Mouse (Mus musculus): Measurements from ENCODE around the gene Olfr1028. TPM values are rescaled to one million over a fixed set of nuclear protein-coding genes. Genes with fewer than 3 reads are reported as not detected.

The Olfr1028 gene
- not detected for polyA plus RNA-seq (2017; shearing (Covaris generic))

DNA sequence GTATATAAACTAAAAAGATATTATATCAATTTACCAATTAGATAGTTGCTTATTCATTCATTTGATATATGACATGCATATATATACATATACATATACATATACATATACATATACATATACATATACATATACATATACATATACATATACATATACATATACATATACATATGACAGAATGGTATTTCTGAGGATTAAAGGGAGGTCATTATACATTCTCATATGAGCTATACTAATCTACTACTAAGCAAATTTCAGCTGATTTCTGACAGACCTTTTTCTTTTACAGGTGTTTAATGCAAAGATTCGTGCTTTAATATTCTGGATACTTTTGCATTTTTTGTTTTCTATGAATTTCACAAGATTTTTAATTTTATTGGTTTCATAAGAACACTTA lies at the start of gene Olfr1028:
Gene Olfr1028 (plus strand): TSS at position 301 of the 400 bp plus-strand sequence.

GRCm38 (mm10) chr2:85904952-85905351 lies 45.3 kb upstream of the Olfr1028 start, which contains the start of gene Olfr1024:
Olfr1024 (minus strand) TSS chr2:85905052.

DNA sequence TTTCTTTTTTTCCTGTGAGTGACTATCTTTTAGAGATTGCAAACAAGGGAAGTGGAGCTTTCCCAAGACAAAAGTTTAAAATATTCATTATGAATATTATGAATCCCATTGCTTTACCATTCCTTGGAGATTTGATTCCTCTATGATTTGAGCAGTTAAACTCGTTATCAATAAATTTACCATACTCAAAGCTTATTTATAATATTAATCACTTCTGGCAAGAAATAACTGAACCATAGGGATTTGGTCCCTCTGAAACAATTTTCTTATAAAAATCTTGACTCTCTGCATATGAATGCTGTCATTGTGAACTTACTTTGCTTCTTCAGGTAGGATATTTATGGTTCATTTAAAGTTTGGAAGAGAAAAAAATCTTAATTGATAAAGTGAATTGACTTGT lies 35.3 kb upstream of the Olfr1028 start, which contains the start of gene Olfr1025-ps1:
Gene Olfr1025-ps1 (plus strand): TSS at position 301 of the 400 bp plus-strand sequence.

DNA sequence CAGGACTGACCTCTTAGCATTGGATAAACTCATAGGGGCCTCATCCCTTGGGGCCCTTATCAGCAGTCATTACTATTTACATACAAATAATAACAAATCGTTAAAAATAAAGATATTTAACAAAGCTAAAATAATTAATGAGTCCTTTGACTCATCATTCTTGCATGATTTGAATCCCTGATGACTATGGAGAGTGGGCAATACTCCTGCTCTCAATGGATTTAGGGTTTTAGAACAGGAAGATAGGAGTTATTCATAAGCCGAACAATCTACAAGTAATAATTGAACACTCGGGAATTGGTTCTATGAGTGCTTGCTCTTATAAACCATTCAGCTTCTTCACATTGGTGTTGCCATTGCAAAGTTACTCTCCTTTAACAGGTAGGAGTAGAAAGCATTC lies 29.0 kb upstream of the Olfr1028 start, which contains the start of gene Olfr1026:
Gene Olfr1026 (plus strand): TSS at position 301 of the 400 bp plus-strand sequence.

DNA sequence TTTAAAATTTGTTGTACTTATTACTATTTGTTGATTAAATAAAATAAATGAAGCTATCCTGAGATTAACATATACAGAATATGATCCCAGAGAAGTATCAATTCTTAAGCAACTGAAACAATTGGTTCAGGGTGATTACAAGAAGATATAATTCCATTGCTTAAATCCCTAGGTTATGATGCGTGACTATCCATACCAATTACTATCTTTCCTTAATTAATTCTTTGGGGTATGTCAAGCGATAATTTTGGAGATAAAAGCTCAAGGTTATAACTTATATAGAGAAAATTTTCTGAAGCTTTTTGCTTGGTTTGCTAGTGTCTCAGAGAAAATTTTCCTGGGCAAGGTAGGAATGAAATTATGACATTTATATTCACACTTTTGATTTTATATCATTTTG lies 23.4 kb downstream of the Olfr1028 start, which contains the start of gene Olfr1029:
Gene Olfr1029 (plus strand): TSS at position 301 of the 400 bp plus-strand sequence.

DNA sequence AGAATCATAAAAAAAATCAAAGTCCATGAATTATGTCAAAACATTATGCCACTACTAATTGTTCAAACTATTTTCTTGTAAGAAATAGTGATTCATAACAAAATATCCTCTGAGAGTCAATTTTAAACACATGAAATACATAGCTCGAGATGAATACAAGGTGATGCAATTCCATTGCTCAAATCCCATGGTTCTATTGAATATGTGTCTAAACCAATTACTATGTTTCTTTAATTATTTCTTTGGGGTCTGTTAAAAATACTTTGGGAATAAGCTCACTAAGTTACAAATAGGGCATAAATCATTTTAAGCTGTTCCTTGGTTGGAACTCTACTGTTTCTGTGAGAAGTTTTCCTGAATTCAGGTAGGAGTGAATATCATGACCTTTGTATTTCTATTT lies 28.7 kb downstream of the Olfr1028 start, which contains the start of gene Olfr1030:
Gene Olfr1030 (plus strand): TSS at position 301 of the 400 bp plus-strand sequence.

GRCm38 (mm10) chr2:85990004-85990403 lies 39.8 kb downstream of the Olfr1028 start, which contains the start of gene Olfr1031:
Olfr1031 (plus strand) TSS chr2:85990304.

Other genes with a start within 250 kb of the Olfr1028 start
- not detected for gene Olfr1009, start 235.0 kb upstream of the Olfr1028 start, polyA plus RNA-seq (2017; shearing (Covaris generic))
- not detected for gene Olfr1012, start 187.7 kb upstream of the Olfr1028 start, polyA plus RNA-seq (2017; shearing (Covaris generic))
- gene Olfr1013, start 183.3 kb upstream of the Olfr1028 start, polyA plus RNA-seq (2017; shearing (Covaris generic)), result not detected
- gene Olfr1014, start 177.7 kb upstream of the Olfr1028 start, polyA plus RNA-seq (2017; shearing (Covaris generic)), result not detected
- gene Olfr1015, start 168.4 kb upstream of the Olfr1028 start, polyA plus RNA-seq (2017; shearing (Covaris generic)), result under 1 TPM in 1 of 2 experiments, not detected in 1; 0.07 TPM
- not detected for gene Olfr1016, start 147.9 kb upstream of the Olfr1028 start, polyA plus RNA-seq (2017; shearing (Covaris generic))
- gene Olfr1018, start 132.0 kb upstream of the Olfr1028 start, polyA plus RNA-seq (2017; shearing (Covaris generic)), result under 1 TPM in 1 of 2 experiments, not detected in 1; 0.50 TPM
- not detected for gene Olfr1019, start 105.0 kb upstream of the Olfr1028 start, polyA plus RNA-seq (2017; shearing (Covaris generic))
- under 1 TPM in 1 of 2 experiments, not detected in 1; 0.10 TPM for gene Olfr1020, start 103.4 kb upstream of the Olfr1028 start, polyA plus RNA-seq (2017; shearing (Covaris generic))
- gene Olfr1022, start 81.8 kb upstream of the Olfr1028 start, polyA plus RNA-seq (2017; shearing (Covaris generic)), result not detected
- not detected for gene Olfr1023, start 64.8 kb upstream of the Olfr1028 start, polyA plus RNA-seq (2017; shearing (Covaris generic))
- not detected for gene Olfr1024, start 45.4 kb upstream of the Olfr1028 start, polyA plus RNA-seq (2017; shearing (Covaris generic))
- gene Olfr1025-ps1, start 35.2 kb upstream of the Olfr1028 start, polyA plus RNA-seq (2017; shearing (Covaris generic)), result under 1 TPM in 1 of 2 experiments, not detected in 1; 0.06 TPM
- gene Olfr1026, start 28.9 kb upstream of the Olfr1028 start, polyA plus RNA-seq (2017; shearing (Covaris generic)), result under 1 TPM in 1 of 2 experiments, not detected in 1; 0.31 TPM
- under 1 TPM in 1 of 2 experiments, not detected in 1; 0.45 TPM for gene Olfr1029, start 23.5 kb downstream of the Olfr1028 start, polyA plus RNA-seq (2017; shearing (Covaris generic))
- under 1 TPM in 1 of 2 experiments, not detected in 1; 1.00 TPM for gene Olfr1030, start 28.8 kb downstream of the Olfr1028 start, polyA plus RNA-seq (2017; shearing (Covaris generic))
- not detected for gene Olfr1031, start 39.9 kb downstream of the Olfr1028 start, polyA plus RNA-seq (2017; shearing (Covaris generic))
- not detected for gene Olfr1032, start 55.1 kb downstream of the Olfr1028 start, polyA plus RNA-seq (2017; shearing (Covaris generic))
- gene Olfr1033, start 70.2 kb downstream of the Olfr1028 start, polyA plus RNA-seq (2017; shearing (Covaris generic)), result 1 to 10 TPM; 1.7 to 3.3 TPM
- gene Olfr1034, start 95.4 kb downstream of the Olfr1028 start, polyA plus RNA-seq (2017; shearing (Covaris generic)), result under 1 TPM in 1 of 2 experiments, not detected in 1; 0.07 TPM
- gene Olfr1036, start 123.6 kb downstream of the Olfr1028 start, polyA plus RNA-seq (2017; shearing (Covaris generic)), result not detected
- not detected for gene Olfr1037, start 136.9 kb downstream of the Olfr1028 start, polyA plus RNA-seq (2017; shearing (Covaris generic))
- not detected for gene Olfr1039, start 185.5 kb downstream of the Olfr1028 start, polyA plus RNA-seq (2017; shearing (Covaris generic))
- gene Olfr1040, start 196.3 kb downstream of the Olfr1028 start, polyA plus RNA-seq (2017; shearing (Covaris generic)), result not detected
- under 1 TPM; 0.11 to 0.16 TPM for gene Olfr1042, start 211.4 kb downstream of the Olfr1028 start, polyA plus RNA-seq (2017; shearing (Covaris generic))
- under 1 TPM; 0.13 to 0.81 TPM for gene Olfr1043, start 217.1 kb downstream of the Olfr1028 start, polyA plus RNA-seq (2017; shearing (Covaris generic))
- gene Olfr1044, start 227.4 kb downstream of the Olfr1028 start, polyA plus RNA-seq (2017; shearing (Covaris generic)), result under 1 TPM in 1 of 2 experiments, not detected in 1; 0.49 TPM
- gene Olfr52, start 235.2 kb downstream of the Olfr1028 start, polyA plus RNA-seq (2017; shearing (Covaris generic)), result 1 to 10 TPM in 1 of 2 experiments, not detected in 1; 1.2 TPM